Mouse (Mus musculus): Measurements from ENCODE around the gene Ica1. TPM values are rescaled to one million over a fixed set of nuclear protein-coding genes. Genes with fewer than 3 reads are reported as not detected.

Ica1 gene
- 0.47 and 0.69 TPM in 2 replicates for polyA plus RNA-seq (2012; rRNA removed)

- DNase-seq = no peak
- H3K27me3 ChIP-seq (ENCODE audit: control insufficient read depth, insufficient read depth, low read length) = peaks cover 7% of the 10 kb centered on the region
These were observed at the start of gene Ica1 for GRCm38 (mm10) chr6:8778296-8778649. Ica1 (minus strand) TSS chr6:8778488.

DNA sequence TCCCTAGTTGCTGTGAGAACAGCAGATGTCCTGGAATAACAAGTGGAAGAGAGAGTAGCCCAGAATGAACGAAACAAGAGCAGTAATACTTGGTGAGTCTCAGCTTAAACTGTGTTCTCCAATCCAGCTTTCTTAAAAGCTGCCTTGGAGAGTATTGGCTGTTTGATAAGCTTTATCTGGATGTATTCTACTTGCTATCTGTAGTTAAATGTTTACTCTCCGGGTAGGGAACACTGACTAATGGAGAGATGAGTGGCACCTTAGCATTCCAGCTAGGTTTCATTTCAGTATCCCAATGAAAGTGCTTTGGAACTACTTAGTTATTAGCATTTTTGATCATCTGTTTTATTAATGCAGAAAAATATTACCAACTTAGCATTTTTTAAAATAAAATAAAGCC, 41.6 kb upstream of the Ica1 start:
- WGBS = 93% methylated on average over 2 of the region's 2 CpGs
- H3K36me3 ChIP-seq (ENCODE audit: control insufficient read depth, insufficient read depth, low read length) = no peaks in the 10 kb centered on the region
- no peak overlapping the region for H3K4me3 ChIP-seq (ENCODE audit: control insufficient read depth, insufficient read depth, low read length)
- TF ChIP-seq CTCF (IDR thresholded peaks at IDR 0.05; ENCODE audit: borderline replicate concordance, control insufficient read depth, extremely low read depth, insufficient read depth, low read length, poor library complexity) (no peak), POLR2A (IDR thresholded peaks at IDR 0.05; ENCODE audit: control insufficient read depth, extremely low read depth, insufficient read depth, low read length, poor library complexity) (no peak)
- H3K4me1 ChIP-seq (replicated peaks; ENCODE audit: control insufficient read depth, insufficient read depth, low read length) = no peaks in the 10 kb centered on the region
- H3K27ac ChIP-seq (ENCODE audit: control insufficient read depth, insufficient read depth, low read length) = no peak overlapping the region
- no peaks in the 10 kb centered on the region for H3K27me3 ChIP-seq (ENCODE audit: control insufficient read depth, insufficient read depth, low read length)
- no peak for DNase-seq

More at GRCm38 (mm10) chr6:8778296-8778649, at the start of gene Ica1:
- H3K4me1 ChIP-seq (replicated peaks; ENCODE audit: control insufficient read depth, insufficient read depth, low read length) = no peaks in the 10 kb centered on the region; the same call in 1 of the 2 replicates
- WGBS = 3% methylated on average over 16 of the region's 16 CpGs
- H3K4me3 ChIP-seq (ENCODE audit: control insufficient read depth, insufficient read depth, low read length) = peak within 1 kb of the TSS; percentile 20
- no peak for TF ChIP-seq CTCF (IDR thresholded peaks at IDR 0.05; ENCODE audit: borderline replicate concordance, control insufficient read depth, extremely low read depth, insufficient read depth, low read length, poor library complexity)
- no peak for TF ChIP-seq POLR2A (IDR thresholded peaks at IDR 0.05; ENCODE audit: control insufficient read depth, extremely low read depth, insufficient read depth, low read length, poor library complexity)
- no peak within 1 kb of the TSS for H3K27ac ChIP-seq (ENCODE audit: control insufficient read depth, insufficient read depth, low read length)
- no peaks in the 10 kb centered on the region for H3K36me3 ChIP-seq (ENCODE audit: control insufficient read depth, insufficient read depth, low read length)

DNA sequence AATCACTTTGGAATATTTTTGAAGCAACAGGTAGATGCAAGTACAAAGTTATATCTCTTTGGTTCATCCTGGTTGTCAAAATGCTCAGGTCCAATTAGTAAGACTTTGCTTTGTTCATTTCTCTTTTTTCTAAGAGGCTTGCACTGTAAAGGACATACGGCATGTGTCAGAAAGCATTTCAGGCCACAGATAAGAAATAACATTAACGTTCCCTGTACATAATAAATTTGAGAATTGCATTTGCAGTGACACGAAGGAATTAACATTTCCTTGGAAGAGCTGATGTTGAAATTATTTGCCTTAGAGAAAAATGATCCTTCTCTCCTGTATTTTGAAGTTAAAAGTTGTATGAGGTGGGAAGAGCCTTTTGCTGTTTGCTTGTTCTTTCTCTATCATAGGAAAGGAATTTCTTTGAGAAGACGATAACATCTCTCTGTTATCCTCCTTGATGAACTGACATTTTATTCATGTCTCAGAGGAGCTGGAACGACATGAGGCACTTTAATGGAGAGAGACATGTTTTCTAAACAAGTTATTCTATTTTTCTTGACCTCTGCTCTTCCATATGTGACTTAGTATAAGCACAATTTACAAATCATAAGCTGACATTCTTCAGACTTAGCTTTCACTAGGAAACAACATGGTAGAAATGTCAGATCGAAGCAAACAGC, 36.2 kb upstream of the Ica1 start:
- no peak overlapping the region for H3K4me3 ChIP-seq (ENCODE audit: control insufficient read depth, insufficient read depth, low read length)
- H3K4me1 ChIP-seq (replicated peaks; ENCODE audit: control insufficient read depth, insufficient read depth, low read length) = no peaks in the 10 kb centered on the region
- WGBS = 89% methylated on average over 6 of the region's 6 CpGs
- TF ChIP-seq POLR2A (IDR thresholded peaks at IDR 0.05; ENCODE audit: control insufficient read depth, extremely low read depth, insufficient read depth, low read length, poor library complexity) = no peak
- TF ChIP-seq CTCF (IDR thresholded peaks at IDR 0.05; ENCODE audit: borderline replicate concordance, control insufficient read depth, extremely low read depth, insufficient read depth, low read length, poor library complexity) = no peak
- H3K36me3 ChIP-seq (ENCODE audit: control insufficient read depth, insufficient read depth, low read length) = no peaks in the 10 kb centered on the region
- H3K27ac ChIP-seq (ENCODE audit: control insufficient read depth, insufficient read depth, low read length) = no peak overlapping the region
- H3K27me3 ChIP-seq (ENCODE audit: control insufficient read depth, insufficient read depth, low read length) = no peaks in the 10 kb centered on the region
- no peak for DNase-seq

DNA sequence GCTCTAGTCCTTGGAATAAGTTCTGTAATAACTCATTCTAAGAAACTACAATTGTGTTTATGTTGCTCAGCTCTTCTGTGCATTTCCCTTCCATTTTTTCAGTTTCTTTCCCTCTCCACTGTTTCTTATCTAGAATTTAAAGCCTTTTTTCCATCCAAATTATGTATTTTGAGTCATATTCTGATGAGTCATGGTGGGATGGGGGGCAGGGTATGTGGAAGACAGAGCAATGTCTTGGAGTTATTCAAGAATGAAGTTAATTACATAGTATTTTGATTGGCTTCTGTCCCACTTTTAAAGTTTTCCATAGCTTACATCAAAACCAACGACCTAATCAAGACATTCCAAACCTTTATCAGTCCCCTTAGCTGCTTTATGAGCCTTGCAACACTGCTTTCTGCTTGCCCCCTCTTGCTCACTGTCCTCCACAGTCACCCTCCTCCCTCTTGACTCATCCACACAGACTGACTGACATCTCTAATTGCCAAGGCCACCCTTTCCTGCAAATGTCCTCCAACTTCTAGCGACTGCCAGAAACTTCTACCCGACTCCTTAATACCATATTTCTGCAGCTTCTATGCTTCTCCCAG, 24.4 kb upstream of the Ica1 start:
- no peaks in the 10 kb centered on the region for H3K36me3 ChIP-seq (ENCODE audit: control insufficient read depth, insufficient read depth, low read length)
- no peaks in the 10 kb centered on the region for H3K27me3 ChIP-seq (ENCODE audit: control insufficient read depth, insufficient read depth, low read length)
- no peak overlapping the region for H3K27ac ChIP-seq (ENCODE audit: control insufficient read depth, insufficient read depth, low read length)
- WGBS = 86% methylated on average over 3 of the region's 3 CpGs
- H3K4me3 ChIP-seq (ENCODE audit: control insufficient read depth, insufficient read depth, low read length) = no peak overlapping the region
- no peak for DNase-seq
- TF ChIP-seq CTCF (IDR thresholded peaks at IDR 0.05; ENCODE audit: borderline replicate concordance, control insufficient read depth, extremely low read depth, insufficient read depth, low read length, poor library complexity) = no peak
- TF ChIP-seq POLR2A (IDR thresholded peaks at IDR 0.05; ENCODE audit: control insufficient read depth, extremely low read depth, insufficient read depth, low read length, poor library complexity) = no peak
- no peaks in the 10 kb centered on the region for H3K4me1 ChIP-seq (replicated peaks; ENCODE audit: control insufficient read depth, insufficient read depth, low read length)

DNA sequence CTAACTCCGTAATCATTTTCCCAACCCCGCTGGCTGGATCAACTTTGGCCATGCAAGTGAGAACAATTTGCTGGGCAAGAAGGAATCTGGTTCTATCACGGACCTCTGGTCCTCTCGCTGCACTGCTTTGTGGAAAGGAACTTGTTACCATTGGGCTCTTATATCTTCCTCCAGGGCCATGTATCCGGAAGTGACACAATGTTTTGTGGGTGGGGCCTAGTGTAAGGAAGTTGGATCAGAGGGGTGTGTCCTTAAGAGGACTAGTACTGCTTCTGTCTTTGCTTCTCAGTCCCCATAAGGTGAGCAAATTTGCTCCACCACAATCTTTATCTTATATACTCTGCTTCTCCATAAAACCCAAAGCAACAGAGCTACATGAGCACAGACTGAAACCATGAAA, 14.1 kb upstream of the Ica1 start:
- 97% methylated on average over 5 of the region's 5 CpGs for WGBS
- Histone ChIP-seq H3K27ac (ENCODE audit: control insufficient read depth, insufficient read depth, low read length) (no peak overlapping the region), H3K36me3 (ENCODE audit: control insufficient read depth, insufficient read depth, low read length) (no peaks in the 10 kb centered on the region), H3K27me3 (ENCODE audit: control insufficient read depth, insufficient read depth, low read length) (no peaks in the 10 kb centered on the region), H3K4me3 (ENCODE audit: control insufficient read depth, insufficient read depth, low read length) (no peak overlapping the region), H3K4me1 (replicated peaks; ENCODE audit: control insufficient read depth, insufficient read depth, low read length) (no peaks in the 10 kb centered on the region)
- DNase-seq = no peak
- TF ChIP-seq POLR2A (IDR thresholded peaks at IDR 0.05; ENCODE audit: control insufficient read depth, extremely low read depth, insufficient read depth, low read length, poor library complexity) (no peak), CTCF (IDR thresholded peaks at IDR 0.05; ENCODE audit: borderline replicate concordance, control insufficient read depth, extremely low read depth, insufficient read depth, low read length, poor library complexity) (no peak)

GRCm38 (mm10) chr6:8791781-8792180, 13.5 kb upstream of the Ica1 start:
- no peaks in the 10 kb centered on the region for H3K4me1 ChIP-seq (replicated peaks; ENCODE audit: control insufficient read depth, insufficient read depth, low read length)
- no peak for DNase-seq
- H3K27me3 ChIP-seq (ENCODE audit: control insufficient read depth, insufficient read depth, low read length) = no peaks in the 10 kb centered on the region
- 96% methylated on average over 3 of the region's 3 CpGs for WGBS
- no peak overlapping the region for H3K4me3 ChIP-seq (ENCODE audit: control insufficient read depth, insufficient read depth, low read length)
- TF ChIP-seq CTCF (IDR thresholded peaks at IDR 0.05; ENCODE audit: borderline replicate concordance, control insufficient read depth, extremely low read depth, insufficient read depth, low read length, poor library complexity) (no peak), POLR2A (IDR thresholded peaks at IDR 0.05; ENCODE audit: control insufficient read depth, extremely low read depth, insufficient read depth, low read length, poor library complexity) (no peak)
- no peak overlapping the region for H3K27ac ChIP-seq (ENCODE audit: control insufficient read depth, insufficient read depth, low read length)
- H3K36me3 ChIP-seq (ENCODE audit: control insufficient read depth, insufficient read depth, low read length) = no peaks in the 10 kb centered on the region

Data from thymus, adult 2 months (tissue).